ENCODE assay signal across 38 mouse cellular contexts in the genomic region with DNA sequence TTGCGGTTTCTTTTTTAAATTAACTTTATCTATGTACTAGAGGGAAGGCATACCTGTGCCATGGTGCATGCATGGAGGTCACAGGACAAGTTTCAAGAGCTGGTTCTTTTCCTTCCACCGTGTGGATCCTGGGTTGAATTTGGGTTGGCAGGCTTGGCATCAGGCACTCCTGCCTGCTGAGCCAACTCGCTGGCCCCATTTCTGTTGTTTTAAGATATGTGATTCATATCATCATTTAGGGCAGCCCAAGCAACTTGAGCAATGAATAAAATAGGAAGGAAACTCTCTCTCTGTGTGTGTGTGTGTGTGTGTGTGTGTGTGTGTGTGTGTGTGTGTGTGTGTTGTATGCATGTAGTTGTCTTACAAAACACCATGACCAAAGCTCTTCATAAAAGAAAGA. TPM values are rescaled to one million over a fixed set of nuclear protein-coding genes. Genes with fewer than 3 reads are reported as not detected.
A peak's percentile ranks its signal among the peaks of the same experiment; 100 is the strongest.
DNase-seq lines count a peak whose midpoint lies in the region; ATAC-seq lines count a peak whose summit lies in the region.
"Had no signal": no experiment of that assay in that cellular context is flagged by ENCODE, and none has a peak within 500 bp of the region (broad histone marks: within the 10 kb centered on the region; RNA-seq: fewer than 3 reads in every experiment).

No protein-coding gene starts in this region.

- peak; percentile 55 for DNase-seq in cerebellum, adult 18-20 months
- DNase-seq in cerebellum, adult 8-10 months, result no peak
- DNase-seq in frontal cortex, adult 2 months (ENCODE audit: extremely low spot score in 1 of 2, low spot score in 1 of 2), result no peak
- DNase-seq in cerebellum, postnatal 10 days, result peak; percentile 35 to 38
- no peak for DNase-seq in kidney, adult 9 months
- DNase-seq: adrenal gland, adult 2 months; adrenal gland, postnatal 14 days; embryo, embryonic 11 days; gastrocnemius, postnatal 10 days; gastrocnemius, postnatal 36 days; heart, adult 2 months; heart, postnatal 14 days; heart, postnatal 4 days; kidney, adult 2 months had no signal

- peak; percentile 64; the same call in 1 of the 2 replicates for ATAC-seq in frontal cortex, adult (ENCODE audit: low TSS enrichment)
- no peak for ATAC-seq in erythroid progenitor cell, adult 5-6 weeks (replicated peaks; ENCODE audit: low FRiP score, poor library complexity, severe bottlenecking)
- ATAC-seq: CD4-positive, CD25-positive, alpha-beta regulatory T cell, adult 4 months; forebrain, embryonic 13.5 days; forebrain, embryonic 16.5 days; intestine, postnatal 0 days had no signal

RNA-seq across cellular contexts. Expression of gene Sppl2c, which starts 4.0 kb away (rescaled TPM):
- polyA plus RNA-seq in frontal cortex, adult 2 months (2012; rRNA removed), result not detected in 2 replicates
- not detected in 2 replicates for total RNA-seq in erythroid progenitor cell, adult 5-6 weeks (2015; ENCODE audit: low replicate concordance)
- not detected in 2 replicates for total RNA-seq in erythroid progenitor cell, adult 5-6 weeks (2017; ENCODE audit: low replicate concordance)
- total RNA-seq: adrenal gland, adult 2 months; adrenal gland, postnatal 14 days; adrenal gland, postnatal 4 days; gastrocnemius, adult 18-20 months; gastrocnemius, postnatal 10 days; gastrocnemius, postnatal 36 days; granulocyte monocyte progenitor cell, adult 5-6 weeks; heart, adult 2 months; heart, postnatal 14 days; heart, postnatal 4 days; MEL had no signal
- polyA plus RNA-seq: adrenal gland, adult 2 months; brain, embryonic 14.5 days; C2C12; CD4-positive, CD25-positive, alpha-beta regulatory T cell, adult 4 months; cortical plate, adult 2 months; embryonic facial prominence, embryonic 10.5 days; embryonic facial prominence, embryonic 13.5 days; erythroblast, embryonic 14.5 days; forebrain, embryonic 10.5 days; forebrain, embryonic 13.5 days; forebrain, embryonic 16.5 days; heart, embryonic 10.5 days; heart, embryonic 13.5 days; heart, embryonic 16.5 days; hindbrain, embryonic 11.5 days; hindbrain, embryonic 15.5 days; intestine, embryonic 14.5 days; intestine, postnatal 0 days; kidney, embryonic 15.5 days had no signal

RNA-seq across cellular contexts. Expression of gene Mapt, which starts 49.0 kb away (rescaled TPM):
- polyA plus RNA-seq in frontal cortex, adult 2 months (2012; rRNA removed), result 232 and 238 TPM in 2 replicates
- total RNA-seq in erythroid progenitor cell, adult 5-6 weeks (2015; ENCODE audit: low replicate concordance), result not detected in 2 replicates
- total RNA-seq in erythroid progenitor cell, adult 5-6 weeks (2017; ENCODE audit: low replicate concordance), result 2.7 TPM in 1 of 2 replicates, not detected in the other
- total RNA-seq: granulocyte monocyte progenitor cell, adult 5-6 weeks had no signal
- polyA plus RNA-seq: erythroblast, embryonic 14.5 days had no signal

RNA-seq across cellular contexts. Expression of gene Crhr1, which starts 49.5 kb away (rescaled TPM):
- 39.1 and 40.3 TPM in 2 replicates for polyA plus RNA-seq in frontal cortex, adult 2 months (2012; rRNA removed)
- not detected in 2 replicates for total RNA-seq in erythroid progenitor cell, adult 5-6 weeks (2015; ENCODE audit: low replicate concordance)
- total RNA-seq in erythroid progenitor cell, adult 5-6 weeks (2017; ENCODE audit: low replicate concordance), result not detected in 2 replicates
- total RNA-seq: adrenal gland, adult 2 months; adrenal gland, postnatal 14 days; gastrocnemius, adult 18-20 months; gastrocnemius, postnatal 36 days; granulocyte monocyte progenitor cell, adult 5-6 weeks; heart, adult 2 months; heart, postnatal 14 days; heart, postnatal 4 days; MEL had no signal
- polyA plus RNA-seq: C2C12; CD4-positive, CD25-positive, alpha-beta regulatory T cell, adult 4 months; erythroblast, embryonic 14.5 days; heart, adult 2 months; heart, embryonic 13.5 days; heart, embryonic 16.5 days; intestine, postnatal 0 days; kidney, adult 2 months had no signal

Comparison
In these comparisons a context has a peak if more than half of its experiments do, and no peak if none do; other contexts are left out.
1. DNase-seq: peak in cerebellum, adult 18-20 months (2 of 2) and cerebellum, postnatal 10 days (2 of 2); none in cerebellum, adult 8-10 months (single experiment), frontal cortex, adult 2 months (0 of 2) and kidney, adult 9 months (single experiment).